Mouse (Mus musculus) hindbrain, embryonic 12.5 days (tissue): Measurements from ENCODE around the gene Cck. TPM values are rescaled to one million over a fixed set of nuclear protein-coding genes. Genes with fewer than 3 reads are reported as not detected.
A peak's percentile ranks its signal among the peaks of the same experiment; 100 is the strongest.

ENCODE experiments used
- ATAC-seq: fragments of 200-750 bp; cut with Nextera tagmentation; 2 replicates; pipeline ENCODE4 v1.8.0; 2017; ENCODE audit warnings: moderate TSS enrichment; ENCODE audit not compliant: low FRiP score
- H3K27ac ChIP-seq: fragments of 300-500 bp; sonication (generic); 2 replicates; pipeline ENCODE4 v1.5.1; 2016; ENCODE audit warnings: mild to moderate bottlenecking
- H3K27me3 ChIP-seq: fragments of 300-500 bp; sonication (generic); 2 replicates; pipeline ENCODE4 v1.6.1; 2016; ENCODE audit warnings: mild to moderate bottlenecking
- H3K36me3 ChIP-seq: fragments of 300-500 bp; sonication (generic); 2 replicates; pipeline ENCODE4 v1.6.1; 2016; ENCODE audit warnings: mild to moderate bottlenecking
- H3K4me1 ChIP-seq: fragments of 300-500 bp; sonication (generic); 2 replicates; pipeline ENCODE4 v1.6.1; 2016
- H3K4me2 ChIP-seq: fragments of 300-500 bp; sonication (generic); replicated peaks from 2 replicates; pipeline ENCODE4 v1.6.1; 2016; ENCODE audit warnings: mild to moderate bottlenecking
- H3K4me3 ChIP-seq: fragments of 300-500 bp; sonication (generic); 2 replicates; pipeline ENCODE4 v1.5.1; 2016; ENCODE audit warnings: mild to moderate bottlenecking
- H3K9ac ChIP-seq: fragments of 300-500 bp; sonication (generic); 2 replicates; pipeline ENCODE4 v1.6.1; 2016; ENCODE audit warnings: mild to moderate bottlenecking, moderate library complexity
- H3K9me3 ChIP-seq: fragments of 300-500 bp; sonication (generic); replicated peaks from 2 replicates; pipeline ENCODE4 v1.6.1; 2016; ENCODE audit warnings: mild to moderate bottlenecking
- WGBS: fragments of 180-500 bp; shearing (Covaris S2); methylation state at CpG from one replicate; pipeline ENCODE4 v1.1.7; 2016; 5-methylcytosine and 5-hydroxymethylcytosine counted together
- polyA plus RNA-seq: library from polyadenylated mRNA; unstranded; fragments of >200 nt; fragmentation: Nextera tagmentation; extraction: Ambion mirVana; gene quantifications from 2 replicates; pipeline ENCODE4 v1.2.1, GENCODE M21; 2016

The Cck gene
- polyA plus RNA-seq: 0.88 and 1.2 TPM in 2 replicates

DNA sequence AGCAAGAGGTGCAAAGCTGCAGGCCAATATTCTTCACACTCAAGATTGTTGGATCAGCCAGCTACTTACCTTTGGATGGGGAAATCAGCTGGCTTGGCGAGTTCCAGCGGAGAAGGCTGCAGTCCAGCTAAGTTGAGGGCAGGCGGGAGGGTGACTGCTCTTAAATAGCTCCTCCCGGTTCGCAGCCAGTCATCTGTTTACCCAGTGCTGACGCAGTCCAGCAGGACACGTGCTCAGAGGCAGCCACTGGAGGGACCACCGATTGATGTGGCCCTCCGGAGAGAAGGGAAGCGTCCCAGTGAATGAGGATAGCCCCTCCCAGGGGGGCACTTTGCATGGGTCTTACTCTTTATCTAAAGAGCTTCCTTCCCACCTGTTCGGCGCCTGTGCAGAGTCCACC is at the start of gene Cck:
Gene Cck (minus strand): TSS at position 166 of the 400 bp plus-strand sequence.
- ATAC-seq: no peak
- 4% methylated on average over 12 of the region's 12 CpGs for WGBS

DNA sequence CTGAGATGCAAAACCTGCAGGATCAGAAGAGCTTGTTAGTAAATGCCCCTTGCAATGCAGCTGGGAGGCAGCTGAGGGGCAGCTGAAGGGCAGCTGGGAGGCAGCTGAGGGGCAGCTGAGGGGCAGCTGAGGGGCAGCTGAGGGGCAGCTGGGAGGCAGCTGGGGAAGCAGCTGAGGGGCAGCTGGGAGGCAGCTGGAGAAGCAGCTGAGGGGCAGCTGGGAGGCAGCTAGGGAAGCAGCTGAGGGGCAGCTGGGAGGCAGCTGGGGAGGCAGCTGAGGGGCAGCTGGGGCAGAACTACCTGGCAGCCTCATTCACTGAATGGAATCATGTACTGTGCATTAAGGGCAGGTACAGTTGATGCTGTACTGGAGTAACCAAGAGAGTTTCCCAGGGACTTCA is 46.0 kb upstream of the Cck start:
- no peak overlapping the region for H3K9ac ChIP-seq
- H3K4me3 ChIP-seq: no peak overlapping the region
- H3K36me3 ChIP-seq: no peaks in the 10 kb centered on the region
- ATAC-seq: no peak
- H3K9me3 ChIP-seq: peaks cover 5% of the 10 kb centered on the region; the same call in 1 of the 2 replicates
- no peaks in the 10 kb centered on the region for H3K4me1 ChIP-seq
- no peak overlapping the region for H3K4me2 ChIP-seq
- no peaks in the 10 kb centered on the region for H3K27me3 ChIP-seq
- no peak overlapping the region for H3K27ac ChIP-seq

More for the DNA sequence above, at the start of gene Cck:
- Histone ChIP-seq H3K9me3 (no peaks in the 10 kb centered on the region), H3K4me3 (peak within 1 kb of the TSS; percentile 32), H3K4me1 (peaks cover 19% of the 10 kb centered on the region), H3K9ac (peak within 1 kb of the TSS; percentile 9; the same call in 1 of the 2 replicates), H3K36me3 (no peaks in the 10 kb centered on the region), H3K4me2 (peak within 1 kb of the TSS; percentile 52), H3K27ac (no peak within 1 kb of the TSS), H3K27me3 (peaks cover 63% of the 10 kb centered on the region)

DNA sequence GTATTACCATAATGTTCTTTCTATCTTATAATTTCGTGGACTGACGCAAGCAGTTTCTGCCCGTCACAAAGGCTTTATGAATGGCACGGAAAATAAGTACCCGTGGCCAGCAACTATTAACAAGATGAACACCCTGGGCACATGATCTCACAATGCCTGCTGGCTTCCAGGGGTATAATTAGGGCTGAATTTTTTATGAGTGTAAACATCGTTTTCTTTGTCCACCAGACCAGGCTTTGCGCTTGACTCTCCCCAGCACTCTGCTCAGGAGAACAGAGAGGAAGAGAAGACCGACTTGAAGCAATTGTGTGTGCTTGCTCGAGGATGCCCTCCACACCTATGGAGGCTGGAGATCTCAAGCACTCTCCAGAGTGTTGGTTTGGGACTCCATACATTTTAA is 37.1 kb upstream of the Cck start:
- WGBS: 78% methylated on average over 9 of the region's 9 CpGs

DNA sequence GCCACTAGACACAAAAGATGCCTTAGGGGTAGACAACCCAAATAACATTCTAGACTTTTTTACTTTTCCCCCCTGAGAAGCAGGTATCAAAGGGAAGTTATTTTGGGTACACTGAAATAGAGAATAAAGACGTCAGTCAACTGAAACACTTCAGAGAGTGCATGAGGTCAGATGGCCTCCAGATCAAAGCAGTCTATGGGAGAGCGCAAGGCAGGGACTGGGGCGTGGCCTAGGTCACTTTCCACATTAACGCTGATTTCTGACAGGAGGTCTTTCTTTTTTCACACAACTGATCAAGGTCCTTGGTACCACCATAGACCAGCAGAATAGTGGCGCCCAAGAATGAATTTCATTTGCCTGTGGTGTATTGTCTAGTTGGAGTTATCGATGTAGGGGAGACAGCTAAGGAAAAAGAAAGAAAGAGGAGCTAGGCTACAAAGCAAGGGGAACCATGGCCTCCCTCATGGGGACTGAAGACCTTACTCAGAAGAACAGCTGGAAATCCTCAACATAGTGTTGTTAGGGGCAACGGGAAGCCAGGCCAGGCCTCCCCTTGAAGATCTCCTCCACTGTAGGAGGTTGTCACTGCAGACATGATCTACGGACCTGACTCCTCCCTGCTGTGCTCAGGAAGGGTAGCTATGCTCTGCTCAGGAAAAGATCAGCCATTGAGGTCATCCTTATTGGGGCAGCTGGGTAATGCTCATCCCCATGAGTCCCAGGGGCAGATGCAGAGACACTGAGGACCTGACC is 33.3 kb upstream of the Cck start:
- 46% methylated on average over 8 of the region's 8 CpGs for WGBS
- Histone ChIP-seq H3K27ac (no peak overlapping the region), H3K36me3 (no peaks in the 10 kb centered on the region)

More for the DNA sequence above, 37.1 kb upstream of the Cck start:
- H3K4me2 ChIP-seq: no peak overlapping the region
- H3K4me1 ChIP-seq: no peaks in the 10 kb centered on the region
- no peaks in the 10 kb centered on the region for H3K36me3 ChIP-seq
- no peak overlapping the region for H3K9ac ChIP-seq
- no peak for ATAC-seq
- no peak overlapping the region for H3K4me3 ChIP-seq
- no peaks in the 10 kb centered on the region for H3K27me3 ChIP-seq
- peaks cover 19% of the 10 kb centered on the region for H3K9me3 ChIP-seq
- no peak overlapping the region for H3K27ac ChIP-seq

DNA sequence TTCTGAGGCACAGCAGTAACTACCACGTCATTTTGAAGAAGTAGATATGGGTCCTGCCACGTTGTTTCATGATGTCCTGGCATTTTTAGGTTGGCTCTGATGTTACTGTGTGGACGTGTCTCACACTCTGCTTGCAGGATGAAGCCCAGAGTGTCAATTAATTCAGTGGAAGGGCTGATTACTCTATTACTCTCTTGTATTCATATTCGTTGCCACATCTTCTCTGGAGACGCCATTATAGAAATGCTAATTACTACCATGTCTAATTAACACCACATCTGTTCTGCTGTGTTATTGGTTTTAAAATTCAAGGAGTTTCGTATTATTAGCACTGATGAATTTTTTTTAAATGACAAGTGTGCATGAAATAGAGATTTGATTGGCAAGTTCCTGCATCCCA is 30.7 kb upstream of the Cck start:
- no peak for ATAC-seq
- Histone ChIP-seq H3K9ac (no peak overlapping the region), H3K27ac (no peak overlapping the region), H3K9me3 (0 out of 2 replicates have a peak, but pooled peaks cover 7% of the 10 kb centered on the region), H3K4me3 (no peak overlapping the region), H3K36me3 (no peaks in the 10 kb centered on the region), H3K27me3 (no peaks in the 10 kb centered on the region), H3K4me2 (no peak overlapping the region), H3K4me1 (no peaks in the 10 kb centered on the region)
- 63% methylated on average over 6 of the region's 6 CpGs for WGBS

More for the DNA sequence above, 33.3 kb upstream of the Cck start:
- Histone ChIP-seq H3K9me3 (0 out of 2 replicates have a peak, but pooled peaks cover 7% of the 10 kb centered on the region), H3K4me3 (no peak overlapping the region), H3K4me2 (no peak overlapping the region), H3K27me3 (no peaks in the 10 kb centered on the region), H3K9ac (no peak overlapping the region), H3K4me1 (no peaks in the 10 kb centered on the region)
- no peak for ATAC-seq

DNA sequence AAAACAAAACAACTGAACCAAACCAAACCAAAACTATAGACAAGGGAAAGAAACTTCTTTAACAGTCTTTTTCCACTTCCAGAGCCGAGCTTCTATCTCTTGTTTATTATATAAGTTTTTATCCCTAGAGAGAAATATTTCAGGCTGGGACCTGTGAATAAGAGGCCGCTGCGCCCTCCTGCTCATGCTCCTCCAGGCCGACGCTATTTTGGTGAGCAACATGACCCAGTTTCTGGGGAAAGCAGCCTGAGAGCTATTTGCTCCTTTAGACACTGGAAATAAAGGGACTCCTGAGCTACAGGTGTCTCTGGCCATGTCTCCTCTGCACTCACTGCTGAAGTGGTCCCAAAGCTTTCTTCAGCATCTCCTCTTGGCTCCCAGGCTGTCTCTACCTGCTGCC is 24.6 kb upstream of the Cck start:
- peaks cover 4% of the 10 kb centered on the region; the same call in 1 of the 2 replicates for H3K27me3 ChIP-seq
- no peak overlapping the region for H3K4me2 ChIP-seq
- no peak for ATAC-seq
- no peak overlapping the region for H3K27ac ChIP-seq
- no peaks in the 10 kb centered on the region for H3K4me1 ChIP-seq
- 0 out of 2 replicates have a peak, but pooled peaks cover 4% of the 10 kb centered on the region for H3K9me3 ChIP-seq
- H3K9ac ChIP-seq: no peak overlapping the region
- H3K36me3 ChIP-seq: no peaks in the 10 kb centered on the region
- 82% methylated on average over 5 of the region's 5 CpGs for WGBS
- no peak overlapping the region for H3K4me3 ChIP-seq

DNA sequence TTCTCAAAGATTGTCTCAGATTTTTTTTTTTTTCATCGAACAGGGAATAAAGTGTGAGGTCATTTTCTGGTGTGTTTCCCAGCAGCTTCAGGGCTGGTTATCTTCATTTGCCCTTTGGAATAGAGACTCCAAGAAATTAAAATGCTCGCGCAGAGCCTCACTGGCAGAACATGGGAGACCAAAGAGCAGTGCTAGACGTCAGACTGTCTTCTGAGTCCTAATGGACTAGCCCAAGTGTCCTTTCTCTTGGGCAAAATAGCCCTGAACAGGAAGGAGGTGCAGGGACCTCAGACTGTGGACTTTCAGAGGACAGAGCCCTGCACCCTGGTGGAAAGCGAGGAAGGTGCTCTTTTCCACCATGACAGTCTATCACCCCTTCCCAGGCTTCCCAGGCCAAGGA is 19.0 kb upstream of the Cck start:
- Histone ChIP-seq H3K4me1 (no peaks in the 10 kb centered on the region), H3K9me3 (no peaks in the 10 kb centered on the region), H3K27ac (no peak overlapping the region), H3K36me3 (no peaks in the 10 kb centered on the region), H3K9ac (no peak overlapping the region), H3K4me3 (no peak overlapping the region), H3K27me3 (peaks cover 4% of the 10 kb centered on the region; the same call in 1 of the 2 replicates), H3K4me2 (no peak overlapping the region)
- no peak for ATAC-seq
- WGBS: 89% methylated on average over 5 of the region's 5 CpGs

DNA sequence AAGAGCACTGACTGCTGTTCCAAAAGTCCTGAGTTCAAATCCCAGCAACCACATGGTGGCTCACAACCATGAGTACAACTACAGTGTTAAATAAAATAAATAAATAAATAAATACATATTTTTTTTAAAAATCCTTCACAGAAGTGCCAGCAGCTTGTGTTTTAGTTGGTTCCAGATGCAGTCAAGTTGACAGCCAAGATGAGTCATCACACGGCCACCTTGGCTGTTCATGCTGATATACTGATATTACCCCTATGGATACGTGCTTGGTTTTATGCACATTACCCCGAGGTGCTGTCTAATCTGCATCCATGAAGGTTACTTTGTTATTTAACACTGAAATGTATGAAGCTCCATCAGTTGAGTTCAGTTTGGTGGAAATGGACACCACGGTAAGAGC is 16.4 kb upstream of the Cck start:
- Histone ChIP-seq H3K27me3 (peaks cover 4% of the 10 kb centered on the region; the same call in 1 of the 2 replicates), H3K27ac (no peak overlapping the region), H3K9me3 (no peaks in the 10 kb centered on the region), H3K4me1 (no peaks in the 10 kb centered on the region), H3K4me3 (no peak overlapping the region), H3K36me3 (no peaks in the 10 kb centered on the region), H3K4me2 (no peak overlapping the region), H3K9ac (no peak overlapping the region)
- ATAC-seq: no peak
- WGBS: 95% methylated on average over 4 of the region's 4 CpGs

DNA sequence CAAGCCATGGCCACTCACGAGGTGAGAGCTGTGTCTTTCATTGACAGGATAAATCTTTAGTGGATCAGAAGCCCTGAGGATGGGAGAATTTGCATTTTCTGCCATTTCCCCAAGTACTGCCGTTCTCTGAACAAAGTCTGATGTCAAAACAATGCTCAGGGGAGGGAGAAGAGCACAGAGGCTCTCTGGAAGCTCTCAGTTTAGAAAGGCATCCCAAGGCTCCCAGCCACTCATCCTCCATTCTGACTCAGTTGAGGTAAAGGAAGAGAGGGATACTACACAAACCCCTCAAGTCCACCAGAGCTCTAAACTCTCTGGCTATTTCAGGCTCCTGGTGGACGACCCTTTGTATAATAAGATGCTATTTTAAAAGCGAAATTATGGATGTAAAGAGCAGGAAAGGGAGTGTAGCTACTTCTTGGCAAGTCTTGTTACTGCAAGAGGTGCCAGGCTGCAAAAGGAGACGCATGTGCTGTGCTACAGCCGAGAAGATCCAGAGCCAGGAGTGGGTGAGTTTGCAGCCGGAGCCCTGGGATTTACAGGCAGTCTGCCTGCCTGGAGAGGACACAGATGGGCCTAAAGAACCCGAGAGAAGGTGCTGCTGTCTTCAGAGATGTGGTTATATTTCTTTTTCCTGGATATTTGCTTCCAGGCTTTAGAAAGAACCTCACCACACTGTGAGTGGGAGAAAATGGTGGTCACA is 11.1 kb upstream of the Cck start:
- H3K4me1 ChIP-seq: no peaks in the 10 kb centered on the region
- H3K4me2 ChIP-seq: no peak overlapping the region
- ATAC-seq: no peak
- no peaks in the 10 kb centered on the region for H3K36me3 ChIP-seq
- no peak overlapping the region for H3K27ac ChIP-seq
- no peak overlapping the region for H3K9ac ChIP-seq
- H3K4me3 ChIP-seq: no peak overlapping the region
- WGBS: 73% methylated on average over 8 of the region's 8 CpGs
- no peaks in the 10 kb centered on the region for H3K27me3 ChIP-seq
- no peaks in the 10 kb centered on the region for H3K9me3 ChIP-seq

DNA sequence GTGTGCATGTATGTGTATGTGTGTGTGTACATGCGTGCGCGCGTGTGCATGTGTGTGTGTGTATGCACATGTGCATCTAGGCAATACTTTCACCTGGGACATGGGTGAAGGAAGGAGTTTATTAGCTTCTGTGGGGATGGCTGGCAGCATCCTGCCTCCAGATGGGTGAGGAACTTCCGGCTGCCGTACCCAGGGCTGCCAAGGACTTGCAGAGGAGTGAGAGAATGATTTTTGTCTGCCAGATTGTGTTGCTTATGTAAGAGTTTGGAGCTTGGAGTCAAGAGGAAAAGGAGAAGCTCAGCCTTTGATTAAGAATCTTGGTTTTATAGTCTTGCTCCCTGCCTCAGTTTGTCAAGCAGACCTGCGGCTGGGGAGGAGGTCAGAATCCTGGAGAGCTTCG is 9.9 kb upstream of the Cck start:
- no peak overlapping the region for H3K9ac ChIP-seq
- no peak overlapping the region for H3K27ac ChIP-seq
- H3K36me3 ChIP-seq: no peaks in the 10 kb centered on the region
- ATAC-seq: no peak
- no peak overlapping the region for H3K4me3 ChIP-seq
- H3K9me3 ChIP-seq: no peaks in the 10 kb centered on the region
- H3K4me2 ChIP-seq: no peak overlapping the region
- no peaks in the 10 kb centered on the region for H3K4me1 ChIP-seq
- no peaks in the 10 kb centered on the region for H3K27me3 ChIP-seq
- 88% methylated on average over 8 of the region's 8 CpGs for WGBS

DNA sequence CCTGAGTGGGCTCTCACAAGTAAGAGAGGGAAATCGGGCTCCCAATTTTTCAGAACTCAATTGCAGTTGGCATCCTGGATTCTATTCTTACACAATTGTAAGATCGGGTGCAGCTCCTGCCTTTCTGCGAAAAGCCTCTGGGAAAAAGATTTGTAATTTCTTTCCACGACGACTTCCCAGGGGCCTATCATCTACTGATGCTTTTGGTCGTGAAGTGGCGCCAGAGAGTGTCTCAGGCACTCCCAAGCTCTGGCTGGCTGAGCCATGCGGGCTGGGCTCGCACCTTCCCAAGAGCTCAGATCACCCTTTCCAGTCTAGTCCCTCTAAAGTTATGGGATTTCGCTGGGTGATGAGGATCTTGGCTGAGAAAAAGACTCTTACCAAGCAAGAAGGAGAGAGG is 608 bp upstream of the Cck start:
- Histone ChIP-seq H3K9me3 (no peaks in the 10 kb centered on the region), H3K36me3 (no peaks in the 10 kb centered on the region), H3K4me1 (peaks cover 19% of the 10 kb centered on the region), H3K4me2 (no peak overlapping the region), H3K4me3 (no peak overlapping the region), H3K27me3 (peaks cover 63% of the 10 kb centered on the region), H3K27ac (no peak overlapping the region), H3K9ac (no peak overlapping the region)
- WGBS: 31% methylated on average over 10 of the region's 10 CpGs
- no peak for ATAC-seq

DNA sequence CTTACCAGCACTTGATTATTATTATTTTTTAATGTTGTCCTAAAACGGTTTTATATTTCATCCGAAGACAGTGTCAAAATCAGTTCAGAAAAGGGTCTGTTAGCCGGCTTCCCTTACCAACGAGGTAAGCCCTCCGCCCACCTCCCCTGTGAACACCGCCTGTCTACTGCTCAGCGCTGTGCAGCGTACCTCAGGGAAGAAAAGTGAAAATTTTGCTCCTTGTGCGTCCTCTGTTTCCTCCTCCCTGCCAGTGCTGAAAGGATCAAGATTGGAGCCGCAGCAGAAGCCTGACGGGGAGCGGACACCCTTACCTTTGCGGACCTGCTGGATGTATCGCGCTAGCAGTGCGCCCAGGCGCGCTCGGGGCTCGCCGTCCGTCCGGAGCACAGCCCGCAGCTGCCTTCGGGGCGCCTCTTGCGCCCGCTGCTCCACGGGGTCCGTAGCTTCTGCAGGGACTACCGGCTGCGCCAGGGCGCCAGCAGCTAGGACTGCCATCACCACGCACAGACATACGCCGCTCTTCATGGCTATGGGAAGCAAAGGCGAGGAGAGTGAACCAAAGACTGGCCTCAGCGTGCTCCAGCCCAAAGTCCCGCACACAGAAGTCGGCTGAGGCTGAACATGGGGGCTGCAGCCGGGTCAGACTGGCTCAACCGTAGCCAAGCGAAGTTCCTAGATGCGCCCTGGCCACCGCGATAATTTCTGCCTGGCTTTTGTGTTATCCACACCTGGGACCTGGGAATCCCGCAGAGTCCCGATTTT is 1.3 kb downstream of the Cck start:
- H3K9ac ChIP-seq: 0 out of 2 replicates have a peak overlapping the region, but pooled peaks have one; percentile 9
- no peak for ATAC-seq
- peaks cover 63% of the 10 kb centered on the region for H3K27me3 ChIP-seq
- H3K9me3 ChIP-seq: no peaks in the 10 kb centered on the region
- H3K4me2 ChIP-seq: peak overlapping the region; percentile 52
- H3K4me1 ChIP-seq: peaks cover 19% of the 10 kb centered on the region
- H3K27ac ChIP-seq: no peak overlapping the region
- H3K36me3 ChIP-seq: no peaks in the 10 kb centered on the region
- 2% methylated on average over 48 of the region's 48 CpGs for WGBS
- peak overlapping the region; percentile 32 for H3K4me3 ChIP-seq
